Mouse (Mus musculus) heart, embryonic 14.5 days (tissue): Measurements from ENCODE around the gene Cuedc1. TPM values are rescaled to one million over a fixed set of nuclear protein-coding genes. Genes with fewer than 3 reads are reported as not detected.

Experiments used
- ATAC-seq: fragments of 200-750 bp; cut with Nextera tagmentation; 2 replicates; pipeline ENCODE4 v1.8.0; 2017; ENCODE audit warnings: low read depth, moderate TSS enrichment; ENCODE audit not compliant: insufficient number of reproducible peaks, insufficient read depth, low FRiP score
- H3K27ac ChIP-seq, 2 experiments: fragments of 200-500 bp in 1 of 2; fragments of 300-500 bp in 1 of 2; sonication (generic) in 1 of 2; replicated peaks in 1 of 2; 2 replicates each; pipeline ENCODE4 v1.5.1; 2012 to 2014; ENCODE audit warnings: low read depth in 2 of 2, low read length in 2 of 2, control low read depth in 1 of 2, mild to moderate bottlenecking in 1 of 2, mixed read lengths in 1 of 2; ENCODE audit not compliant: control insufficient read depth in 1 of 2, insufficient read depth in 1 of 2
- H3K27me3 ChIP-seq: fragments of 300-500 bp; sonication (generic); 2 replicates; pipeline ENCODE4 v1.6.1; 2014; ENCODE audit warnings: mild to moderate bottlenecking, low read length, control low read depth; ENCODE audit not compliant: control insufficient read depth, insufficient read depth
- H3K36me3 ChIP-seq: fragments of 300-500 bp; sonication (generic); 2 replicates; pipeline ENCODE4 v1.6.1; 2014; ENCODE audit warnings: mild to moderate bottlenecking, control low read depth, low read length, mixed read lengths; ENCODE audit not compliant: control insufficient read depth, insufficient read depth
- H3K4me1 ChIP-seq, 2 experiments: fragments of 200-500 bp in 1 of 2; fragments of 300-500 bp in 1 of 2; sonication (generic) in 1 of 2; 2 replicates each; pipeline ENCODE4 v1.6.1; 2012 to 2014; ENCODE audit warnings: low read length in 2 of 2, control low read depth in 1 of 2, mixed read lengths in 1 of 2; ENCODE audit not compliant: control insufficient read depth in 2 of 2, insufficient read depth in 2 of 2
- H3K4me2 ChIP-seq: fragments of 300-500 bp; sonication (generic); 2 replicates; pipeline ENCODE4 v1.6.1; 2014; ENCODE audit warnings: mild to moderate bottlenecking, low read length
- H3K4me3 ChIP-seq, 2 experiments: fragments of 200-500 bp in 1 of 2; fragments of 300-500 bp in 1 of 2; sonication (generic) in 1 of 2; 2 replicates each; pipeline ENCODE4 v1.5.1; 2012 to 2014; ENCODE audit warnings: low read length in 2 of 2, mild to moderate bottlenecking in 2 of 2, control low read depth in 1 of 2, low read depth in 1 of 2, moderate library complexity in 1 of 2; ENCODE audit not compliant: control insufficient read depth in 1 of 2, insufficient read depth in 1 of 2
- H3K9ac ChIP-seq: fragments of 300-500 bp; sonication (generic); 2 replicates; pipeline ENCODE4 v1.6.1; 2014; ENCODE audit warnings: mild to moderate bottlenecking, low read length
- H3K9me3 ChIP-seq: fragments of 300-500 bp; sonication (generic); 2 replicates; pipeline ENCODE4 v1.6.1; 2016; ENCODE audit warnings: low read length, control low read depth; ENCODE audit not compliant: control insufficient read depth
- WGBS: fragments of 180-500 bp; shearing (Covaris S2); extraction: QIAGEN DNeasy Blood & Tissue Kit; methylation state at CpG from one replicate; pipeline ENCODE4 v1.1.7; 2014; 5-methylcytosine and 5-hydroxymethylcytosine counted together
- polyA plus RNA-seq: library from polyadenylated mRNA; unstranded; fragments of >200 nt; fragmentation: Nextera tagmentation; extraction: Ambion mirVana; gene quantifications from 2 replicates; pipeline ENCODE4 v1.2.1, GENCODE M21; 2014

Cuedc1 gene
- polyA plus RNA-seq, 1 experiment from 2014 or later, result 17.0 TPM

GRCm38 (mm10) chr11:88151379-88152155 is 53.7 kb downstream of the Cuedc1 start:
- peaks cover 62 to 78% of the 10 kb centered on the region in 2 experiments for H3K4me1 ChIP-seq
- H3K27me3 ChIP-seq, result no peaks in the 10 kb centered on the region
- no peak overlapping the region for H3K4me2 ChIP-seq
- H3K27ac ChIP-seq, result peak overlapping the region; percentile 69 to 70
- no peak overlapping the region for H3K4me3 ChIP-seq
- no peaks in the 10 kb centered on the region for H3K9me3 ChIP-seq
- H3K36me3 ChIP-seq, result no peaks in the 10 kb centered on the region
- ATAC-seq, result no peak
- H3K9ac ChIP-seq, result 0 out of 2 replicates have a peak overlapping the region, but pooled peaks have one; percentile 2
- 41% methylated on average over 7 of the region's 7 CpGs for WGBS

- H3K27me3 ChIP-seq, result no peaks in the 10 kb centered on the region
- WGBS, result 74% methylated on average over 5 of the region's 5 CpGs
- H3K4me3 ChIP-seq, result no peak overlapping the region
- no peaks in the 10 kb centered on the region for H3K9me3 ChIP-seq
- peak overlapping the region; percentile 1; the same call in 1 of the 2 replicates for H3K9ac ChIP-seq
- no peaks in the 10 kb centered on the region for H3K36me3 ChIP-seq
- H3K27ac ChIP-seq, result peak overlapping the region; percentile 14 to 80; a peak in 3 of 4 replicates
- ATAC-seq, result no peak
- H3K4me1 ChIP-seq, result peaks cover 57 to 73% of the 10 kb centered on the region in 2 experiments
- no peak overlapping the region for H3K4me2 ChIP-seq
These were observed 56.0 kb downstream of the Cuedc1 start for GRCm38 (mm10) chr11:88153880-88154279.

GRCm38 (mm10) chr11:88154500-88154899 is 56.6 kb downstream of the Cuedc1 start:
- no peak for ATAC-seq
- no peaks in the 10 kb centered on the region for H3K27me3 ChIP-seq
- H3K4me2 ChIP-seq, result no peak overlapping the region
- no peaks in the 10 kb centered on the region for H3K9me3 ChIP-seq
- peak overlapping the region; percentile 14 to 80 for H3K27ac ChIP-seq
- 48% methylated on average over 8 of the region's 8 CpGs for WGBS
- peaks cover 57 to 73% of the 10 kb centered on the region in 2 experiments for H3K4me1 ChIP-seq
- H3K4me3 ChIP-seq, result no peak overlapping the region
- H3K36me3 ChIP-seq, result no peaks in the 10 kb centered on the region
- peak overlapping the region; percentile 1; the same call in 1 of the 2 replicates for H3K9ac ChIP-seq

GRCm38 (mm10) chr11:88155451-88155850 is 57.6 kb downstream of the Cuedc1 start:
- WGBS, result 44% methylated on average over 3 of the region's 3 CpGs
- H3K4me2 ChIP-seq, result no peak overlapping the region

GRCm38 (mm10) chr11:88155998-88156397 is 58.1 kb downstream of the Cuedc1 start:
- peaks cover 68 to 86% of the 10 kb centered on the region in 2 experiments for H3K4me1 ChIP-seq
- no peaks in the 10 kb centered on the region for H3K36me3 ChIP-seq
- H3K9ac ChIP-seq, result peak overlapping the region; percentile 42
- no peak overlapping the region for H3K4me3 ChIP-seq
- 45% methylated on average over 8 of the region's 8 CpGs for WGBS
- H3K9me3 ChIP-seq, result no peaks in the 10 kb centered on the region
- no peak for ATAC-seq
- H3K27ac ChIP-seq, result peak overlapping the region; percentile 14 to 80
- no peaks in the 10 kb centered on the region for H3K27me3 ChIP-seq
- no peak overlapping the region for H3K4me2 ChIP-seq

More at GRCm38 (mm10) chr11:88155451-88155850, 57.6 kb downstream of the Cuedc1 start:
- H3K36me3 ChIP-seq, result no peaks in the 10 kb centered on the region
- peak overlapping the region; percentile 14 to 80 for H3K27ac ChIP-seq
- H3K27me3 ChIP-seq, result no peaks in the 10 kb centered on the region
- H3K9me3 ChIP-seq, result no peaks in the 10 kb centered on the region
- no peak for ATAC-seq
- H3K4me1 ChIP-seq, result peaks cover 66 to 82% of the 10 kb centered on the region in 2 experiments
- peak overlapping the region; percentile 42 for H3K9ac ChIP-seq
- H3K4me3 ChIP-seq, result no peak overlapping the region

- whole genome bisulfite sequencing, result 56% methylated on average over 2 of the region's 2 CpGs
- H3K27ac ChIP-seq, result peak overlapping the region; percentile 50 to 80
- H3K27me3 ChIP-seq, result no peaks in the 10 kb centered on the region
- no peaks in the 10 kb centered on the region for H3K36me3 ChIP-seq
- peaks cover 66 to 84% of the 10 kb centered on the region in 2 experiments for H3K4me1 ChIP-seq
- H3K9ac ChIP-seq, result peak overlapping the region; percentile 22; the same call in 1 of the 2 replicates
- no peak overlapping the region for H3K4me3 ChIP-seq
- no peaks in the 10 kb centered on the region for H3K9me3 ChIP-seq
- ATAC-seq, result no peak
- no peak overlapping the region for H3K4me2 ChIP-seq
These were observed 58.5 kb downstream of the Cuedc1 start for GRCm38 (mm10) chr11:88156403-88156802.

GRCm38 (mm10) chr11:88158842-88159246 is 61.0 kb downstream of the Cuedc1 start:
- Histone ChIP-seq H3K4me2 (peak overlapping the region; percentile 46), H3K4me3 (no peak overlapping the region), H3K4me1 (peaks cover 63 to 82% of the 10 kb centered on the region in 2 experiments), H3K9ac (peak overlapping the region; percentile 60; the same call in 1 of the 2 replicates), H3K27me3 (no peaks in the 10 kb centered on the region), H3K36me3 (no peaks in the 10 kb centered on the region), H3K9me3 (no peaks in the 10 kb centered on the region), H3K27ac (peak overlapping the region; percentile 84 to 98)
- peak; percentile 75 for ATAC-seq
- WGBS, result 15% methylated on average over 5 of the region's 5 CpGs
